Mouse (Mus musculus) G1E (cell line): ENCODE data around the gene Rest.
"Not testable (repeated sequence)": the region's sequence is repeated elsewhere in the genome, so short reads cannot be mapped to it uniquely, and the experiment has no call there.

Source experiments
- CTCF ChIP-seq: IDR thresholded peaks from 2 replicates; pipeline ENCODE4 v1.5.1; 2012; ENCODE audit warnings: low read depth, low read length, inconsistent platforms, mixed read lengths
- GATA1 ChIP-seq: IDR thresholded peaks from 2 replicates; pipeline ENCODE4 v1.6.1; 2012; ENCODE audit warnings: borderline replicate concordance, low read length, inconsistent platforms, mixed read lengths

GRCm38 (mm10) chr5:77231863-77232262 is 33.4 kb upstream of the Rest start:
- TF ChIP-seq CTCF, GATA1: not testable (repeated sequence)
